Mouse (Mus musculus) forebrain, postnatal 0 days (tissue): ENCODE data around the gene Pcdh20. TPM values are rescaled to one million over a fixed set of nuclear protein-coding genes. Genes with fewer than 3 reads are reported as not detected.

Experiments used
- ATAC-seq: fragments of 200-750 bp; cut with Nextera tagmentation; 2 replicates; pipeline ENCODE4 v1.8.0; 2017; ENCODE audit warnings: mild to moderate bottlenecking, moderate library complexity
- DNase-seq: peaks from one replicate; pipeline ENCODE4 v3.0.0-alpha.2; 2015
- H3K27ac ChIP-seq: fragments of 300-500 bp; sonication (generic); 2 replicates; pipeline ENCODE4 v1.5.1; 2014; ENCODE audit warnings: low read depth, mild to moderate bottlenecking, antibody characterized with exemption, low read length, moderate library complexity, mixed read lengths
- H3K27me3 ChIP-seq: fragments of 300-500 bp; sonication (generic); 2 replicates; pipeline ENCODE4 v1.6.1; 2014; ENCODE audit warnings: mild to moderate bottlenecking, low read length, mixed read lengths; ENCODE audit not compliant: insufficient read depth
- H3K36me3 ChIP-seq: fragments of 300-500 bp; sonication (generic); 2 replicates; pipeline ENCODE4 v1.6.1; 2014; ENCODE audit warnings: mild to moderate bottlenecking, moderate library complexity; ENCODE audit not compliant: insufficient read depth
- H3K4me1 ChIP-seq: fragments of 300-500 bp; sonication (generic); 2 replicates; pipeline ENCODE4 v1.6.1; 2014; ENCODE audit warnings: antibody characterized with exemption; ENCODE audit not compliant: insufficient read depth
- H3K4me2 ChIP-seq: fragments of 300-500 bp; sonication (generic); 2 replicates; pipeline ENCODE4 v1.6.1; 2014; ENCODE audit warnings: low read depth, mild to moderate bottlenecking, moderate library complexity
- H3K4me3 ChIP-seq: fragments of 300-500 bp; sonication (generic); 2 replicates; pipeline ENCODE4 v1.5.1; 2014; ENCODE audit warnings: low read depth, low read length, mixed read lengths
- H3K9ac ChIP-seq: fragments of 300-500 bp; sonication (generic); 2 replicates; pipeline ENCODE4 v1.6.1; 2014; ENCODE audit warnings: mild to moderate bottlenecking
- H3K9me3 ChIP-seq: fragments of 300-500 bp; sonication (generic); 2 replicates; pipeline ENCODE4 v1.6.1; 2016; ENCODE audit warnings: low read length
- CTCF ChIP-seq: sonication (generic); IDR thresholded peaks from 2 replicates; pipeline ENCODE4 v1.5.1; 2016; ENCODE audit warnings: antibody characterized with exemption, control low read depth, low read depth
- WGBS: fragments of 180-500 bp; shearing (Covaris S2); extraction: QIAGEN DNeasy Blood & Tissue Kit; methylation state at CpG from one replicate; pipeline ENCODE4 v1.1.7; 2014; 5-methylcytosine and 5-hydroxymethylcytosine counted together
- polyA plus RNA-seq: library from polyadenylated mRNA; unstranded; fragments of >200 nt; fragmentation: Nextera tagmentation; extraction: Ambion mirVana; gene quantifications from 2 replicates; pipeline ENCODE4 v1.2.1, GENCODE M21; 2015
- total RNA-seq: library from RNA; depleted of rRNA; stranded (reverse); fragments of >200 nt; gene quantifications from 2 replicates; pipeline ENCODE4 v1.2.3, GENCODE M21; 2014

Gene Pcdh20
- total and polyA plus RNA-seq, 2 experiments from 2014 or later, result 8.2 to 16.0 TPM

DNA sequence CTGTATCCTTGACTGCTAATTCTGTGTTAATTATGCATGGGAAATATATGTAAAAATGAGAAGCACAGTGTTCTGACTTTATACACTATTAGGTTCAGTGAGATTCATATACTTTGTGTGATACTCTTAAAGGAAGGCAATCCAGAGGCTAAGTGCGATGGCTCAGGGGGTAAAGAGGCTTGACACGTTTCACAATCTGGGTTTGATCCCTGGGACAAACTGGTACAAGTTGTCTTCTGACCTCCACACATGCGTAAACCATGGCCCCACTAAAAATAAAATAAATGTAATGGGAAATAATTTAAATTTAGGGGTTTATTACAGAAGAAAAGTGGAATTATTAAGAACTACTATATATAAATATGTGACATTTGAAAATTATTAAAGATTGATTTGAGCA, 8.3 kb downstream of the Pcdh20 start:
- H3K9ac ChIP-seq, result no peak overlapping the region
- H3K27ac ChIP-seq, result no peak overlapping the region
- H3K4me1 ChIP-seq, result no peaks in the 10 kb centered on the region
- WGBS, result 88% methylated on average over 3 of the region's 3 CpGs
- no peak overlapping the region for H3K4me3 ChIP-seq
- H3K36me3 ChIP-seq, result no peaks in the 10 kb centered on the region
- H3K27me3 ChIP-seq, result no peaks in the 10 kb centered on the region
- H3K9me3 ChIP-seq, result no peaks in the 10 kb centered on the region
- no peak for ATAC-seq
- TF ChIP-seq CTCF, result no peak
- DNase-seq, result no peak
- no peak overlapping the region for H3K4me2 ChIP-seq

DNA sequence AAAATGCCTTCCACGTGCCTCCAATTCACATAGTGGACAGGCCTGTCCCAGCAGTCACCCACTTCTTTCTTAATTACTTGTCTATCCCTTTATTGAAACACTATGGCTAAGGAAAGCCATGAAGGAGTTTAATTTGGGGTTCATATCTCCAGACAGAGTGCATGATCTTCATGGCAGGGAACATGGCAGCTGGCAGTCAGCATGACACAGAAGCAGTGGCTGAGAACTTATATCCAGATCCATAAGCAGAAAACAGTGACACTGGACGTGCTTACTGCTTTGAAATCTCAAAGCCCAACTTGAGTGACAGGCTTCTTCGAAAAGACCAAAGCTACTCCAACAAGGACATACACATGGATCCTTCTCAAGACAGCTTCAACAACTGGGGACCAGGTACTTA, 10.5 kb downstream of the Pcdh20 start:
- H3K4me1 ChIP-seq, result no peaks in the 10 kb centered on the region
- H3K9me3 ChIP-seq, result no peaks in the 10 kb centered on the region
- TF ChIP-seq CTCF, result no peak
- no peaks in the 10 kb centered on the region for H3K27me3 ChIP-seq
- WGBS, result 82% methylated on average over 3 of the region's 3 CpGs
- H3K9ac ChIP-seq, result no peak overlapping the region
- no peak overlapping the region for H3K27ac ChIP-seq
- no peak overlapping the region for H3K4me2 ChIP-seq
- no peak for DNase-seq
- no peaks in the 10 kb centered on the region for H3K36me3 ChIP-seq
- no peak overlapping the region for H3K4me3 ChIP-seq
- ATAC-seq, result no peak

DNA sequence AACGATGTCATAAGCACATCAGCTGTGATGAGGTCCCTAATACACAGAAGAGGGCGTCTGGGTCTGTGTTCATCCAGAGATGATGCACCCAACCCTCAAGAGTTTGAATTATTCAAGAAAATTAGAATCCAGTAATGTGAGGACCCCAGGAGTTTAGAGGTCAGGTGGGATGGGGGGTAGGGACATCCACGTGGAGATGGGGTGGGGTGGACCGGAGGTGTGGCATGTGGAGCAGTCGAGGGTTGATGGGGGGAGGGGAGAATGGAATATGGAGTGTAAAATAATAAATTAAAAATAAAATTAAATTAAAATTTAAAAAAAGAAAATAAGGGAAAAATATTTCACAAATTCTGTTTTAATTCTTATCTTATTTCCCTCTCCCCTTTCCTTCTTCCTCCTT, 27.9 kb downstream of the Pcdh20 start:
- no peak overlapping the region for H3K4me3 ChIP-seq

DNA sequence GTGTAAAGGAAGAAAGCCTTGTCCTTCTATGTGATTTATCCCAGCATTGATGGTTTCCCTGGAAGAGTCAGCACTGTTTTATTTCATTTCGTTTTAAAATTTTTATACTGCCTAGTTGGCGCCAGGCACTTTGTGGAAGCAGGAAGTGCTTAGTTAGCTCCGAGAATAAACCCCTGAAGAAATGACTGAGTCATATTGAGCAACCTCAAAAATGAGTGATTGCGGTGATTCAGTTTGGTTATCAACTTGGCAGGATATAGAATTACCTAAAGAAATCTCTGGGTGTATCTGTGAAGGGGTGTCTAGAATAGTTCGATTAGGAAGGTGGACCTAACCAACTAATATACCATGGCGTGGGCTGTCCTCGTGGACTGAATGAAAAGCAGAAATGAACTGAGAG, 41.8 kb downstream of the Pcdh20 start:
- Histone ChIP-seq H3K27ac (no peak overlapping the region), H3K36me3 (no peaks in the 10 kb centered on the region), H3K9me3 (no peaks in the 10 kb centered on the region), H3K4me1 (no peaks in the 10 kb centered on the region), H3K4me2 (no peak overlapping the region), H3K9ac (no peak overlapping the region), H3K27me3 (no peaks in the 10 kb centered on the region), H3K4me3 (no peak overlapping the region)
- ATAC-seq, result no peak
- DNase-seq, result no peak
- no peak for TF ChIP-seq CTCF
- 92% methylated on average over 7 of the region's 7 CpGs for WGBS

More for the DNA sequence above, 27.9 kb downstream of the Pcdh20 start:
- no peaks in the 10 kb centered on the region for H3K36me3 ChIP-seq
- H3K9ac ChIP-seq, result no peak overlapping the region
- no peak for ATAC-seq
- H3K9me3 ChIP-seq, result no peaks in the 10 kb centered on the region
- TF ChIP-seq CTCF, result no peak
- DNase-seq, result no peak
- no peak overlapping the region for H3K27ac ChIP-seq
- no peaks in the 10 kb centered on the region for H3K27me3 ChIP-seq
- no peak overlapping the region for H3K4me2 ChIP-seq
- WGBS, result 78% methylated on average over 5 of the region's 5 CpGs
- no peaks in the 10 kb centered on the region for H3K4me1 ChIP-seq

DNA sequence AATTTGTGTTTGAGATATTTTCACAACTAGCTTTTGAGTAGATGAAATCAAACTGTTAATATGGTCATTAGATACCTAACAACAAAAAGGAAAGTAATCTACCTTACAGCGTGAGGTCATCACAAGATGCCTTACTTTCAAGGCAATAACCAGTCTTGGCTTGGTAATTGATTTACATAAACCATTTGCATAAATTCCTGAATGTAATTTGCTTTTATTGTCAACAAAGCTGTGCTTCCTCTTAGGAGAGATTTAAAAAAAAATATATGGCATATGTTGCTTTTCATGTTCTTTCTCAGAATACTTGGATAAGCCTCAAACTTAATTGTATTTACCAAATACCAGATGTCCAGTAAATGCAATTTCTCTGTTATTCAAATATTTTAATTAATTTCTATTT, 43.8 kb downstream of the Pcdh20 start:
- no peaks in the 10 kb centered on the region for H3K36me3 ChIP-seq
- no peak overlapping the region for H3K4me3 ChIP-seq
- H3K4me1 ChIP-seq, result no peaks in the 10 kb centered on the region
- TF ChIP-seq CTCF, result no peak
- no peak overlapping the region for H3K27ac ChIP-seq
- WGBS, result 46% methylated on average over 1 of the region's 1 CpGs
- H3K27me3 ChIP-seq, result no peaks in the 10 kb centered on the region
- no peak overlapping the region for H3K9ac ChIP-seq
- H3K9me3 ChIP-seq, result no peaks in the 10 kb centered on the region
- DNase-seq, result no peak
- H3K4me2 ChIP-seq, result no peak overlapping the region
- no peak for ATAC-seq
